Mouse (Mus musculus) hindbrain, embryonic 13.5 days (tissue): ENCODE results near the gene Agap1. TPM values are rescaled to one million over a fixed set of nuclear protein-coding genes. Genes with fewer than 3 reads are reported as not detected.

Experiments used
- ATAC-seq: fragments of 200-750 bp; cut with Nextera tagmentation; 2 replicates; pipeline ENCODE4 v1.8.0; 2017; ENCODE audit warnings: moderate TSS enrichment; ENCODE audit not compliant: low FRiP score
- H3K27ac ChIP-seq: fragments of 300-500 bp; sonication (generic); 2 replicates; pipeline ENCODE4 v1.5.1; 2015; ENCODE audit warnings: inconsistent platforms, mild to moderate bottlenecking, moderate library complexity
- H3K27me3 ChIP-seq: fragments of 300-500 bp; sonication (generic); 2 replicates; pipeline ENCODE4 v1.6.1; 2015; ENCODE audit warnings: mild to moderate bottlenecking, inconsistent platforms
- H3K36me3 ChIP-seq: fragments of 300-500 bp; sonication (generic); 2 replicates; pipeline ENCODE4 v1.6.1; 2015; ENCODE audit warnings: mild to moderate bottlenecking, inconsistent platforms
- H3K4me1 ChIP-seq: fragments of 300-500 bp; sonication (generic); replicated peaks from 2 replicates; pipeline ENCODE4 v1.6.1; 2015; ENCODE audit warnings: inconsistent platforms
- H3K4me2 ChIP-seq: fragments of 300-500 bp; sonication (generic); 2 replicates; pipeline ENCODE4 v1.6.1; 2015; ENCODE audit warnings: inconsistent platforms, mild to moderate bottlenecking, moderate library complexity
- H3K4me3 ChIP-seq: fragments of 300-500 bp; sonication (generic); 2 replicates; pipeline ENCODE4 v1.5.1; 2015; ENCODE audit warnings: mild to moderate bottlenecking, inconsistent platforms
- H3K9ac ChIP-seq: fragments of 300-500 bp; sonication (generic); 2 replicates; pipeline ENCODE4 v1.6.1; 2015; ENCODE audit warnings: mild to moderate bottlenecking, inconsistent platforms
- H3K9me3 ChIP-seq: fragments of 300-500 bp; sonication (generic); 2 replicates; pipeline ENCODE4 v1.6.1; 2016; ENCODE audit warnings: inconsistent platforms
- WGBS: fragments of 180-500 bp; shearing (Covaris S2); methylation state at CpG from one replicate; pipeline ENCODE4 v1.1.7; 2015; 5-methylcytosine and 5-hydroxymethylcytosine counted together
- polyA plus RNA-seq: library from polyadenylated mRNA; unstranded; fragments of >200 nt; fragmentation: Nextera tagmentation; extraction: Ambion mirVana; gene quantifications from 2 replicates; pipeline ENCODE4 v1.2.1, GENCODE M21; 2015

Agap1 gene
- polyA plus RNA-seq, 1 experiment from 2014 or later: 51.3 TPM

DNA sequence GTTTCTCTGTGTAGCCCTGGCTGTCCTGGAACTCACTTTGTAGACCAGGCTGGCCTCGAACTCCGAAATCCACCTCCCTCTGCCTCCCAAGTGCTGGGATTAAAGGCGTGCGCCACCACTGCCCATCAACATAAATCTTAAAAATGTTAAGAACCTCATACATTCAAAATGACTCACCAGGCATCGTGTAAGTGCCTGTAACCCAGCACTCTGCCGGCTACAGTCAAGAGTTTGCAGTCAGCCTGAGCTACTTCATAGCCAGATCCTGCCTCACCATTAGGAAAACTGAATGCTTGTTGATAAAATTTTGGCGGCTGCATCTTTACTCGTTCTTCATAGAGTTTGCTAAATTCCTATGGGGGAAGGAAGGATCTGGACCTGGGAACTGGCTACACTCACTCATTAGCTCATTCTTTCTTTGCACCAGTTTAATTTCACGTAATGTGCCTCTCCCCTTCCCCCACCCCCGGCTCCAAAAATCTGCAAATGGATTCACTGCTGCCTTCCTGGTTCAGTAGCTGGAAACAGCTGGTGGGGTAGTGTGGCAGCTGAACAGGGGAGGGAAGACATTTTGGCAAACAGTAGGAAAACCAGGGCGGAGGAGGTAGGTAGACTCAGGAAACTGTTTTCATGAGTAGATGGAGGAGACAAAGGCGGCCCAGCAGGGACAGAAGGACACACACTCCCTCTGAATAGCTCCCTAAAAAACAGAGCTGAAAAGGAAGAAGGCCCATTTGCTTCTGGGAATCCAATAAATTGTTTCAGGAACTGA is 415.7 kb downstream of the Agap1 start:
- peak overlapping the region; percentile 48 for H3K27ac ChIP-seq

DNA sequence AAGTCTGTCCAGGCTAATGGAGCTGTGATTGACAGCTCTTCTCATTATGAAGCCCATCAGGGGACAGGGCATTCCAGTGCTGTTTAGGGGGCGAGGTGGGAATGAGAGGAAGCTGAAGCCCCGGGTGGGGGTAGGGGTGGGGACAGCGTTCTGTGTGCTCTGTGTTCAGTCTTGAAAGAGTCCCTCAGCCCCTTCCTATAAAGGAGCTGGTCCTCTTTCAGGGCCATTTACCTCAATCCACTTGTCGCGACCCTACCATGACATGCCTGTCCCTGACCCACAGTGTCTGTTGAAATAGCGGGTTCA is 416.3 kb downstream of the Agap1 start:
- Histone ChIP-seq H3K4me1 (peaks cover 45% of the 10 kb centered on the region), H3K9me3 (no peaks in the 10 kb centered on the region), H3K4me2 (no peak overlapping the region), H3K4me3 (no peak overlapping the region), H3K27ac (peak overlapping the region; percentile 48), H3K36me3 (no peaks in the 10 kb centered on the region), H3K9ac (no peak overlapping the region), H3K27me3 (no peaks in the 10 kb centered on the region)
- ATAC-seq: 0 out of 2 replicates have a peak, but pooled peaks have one; percentile 15
- WGBS: 24% methylated on average over 6 of the region's 6 CpGs

More for the DNA sequence above, 415.7 kb downstream of the Agap1 start:
- Histone ChIP-seq H3K4me2 (no peak overlapping the region), H3K27me3 (no peaks in the 10 kb centered on the region), H3K4me1 (peaks cover 48% of the 10 kb centered on the region), H3K36me3 (no peaks in the 10 kb centered on the region), H3K9me3 (no peaks in the 10 kb centered on the region), H3K9ac (no peak overlapping the region), H3K4me3 (no peak overlapping the region)
- 0 out of 2 replicates have a peak, but pooled peaks have one; percentile 4 for ATAC-seq
- 37% methylated on average over 12 of the region's 12 CpGs for WGBS

DNA sequence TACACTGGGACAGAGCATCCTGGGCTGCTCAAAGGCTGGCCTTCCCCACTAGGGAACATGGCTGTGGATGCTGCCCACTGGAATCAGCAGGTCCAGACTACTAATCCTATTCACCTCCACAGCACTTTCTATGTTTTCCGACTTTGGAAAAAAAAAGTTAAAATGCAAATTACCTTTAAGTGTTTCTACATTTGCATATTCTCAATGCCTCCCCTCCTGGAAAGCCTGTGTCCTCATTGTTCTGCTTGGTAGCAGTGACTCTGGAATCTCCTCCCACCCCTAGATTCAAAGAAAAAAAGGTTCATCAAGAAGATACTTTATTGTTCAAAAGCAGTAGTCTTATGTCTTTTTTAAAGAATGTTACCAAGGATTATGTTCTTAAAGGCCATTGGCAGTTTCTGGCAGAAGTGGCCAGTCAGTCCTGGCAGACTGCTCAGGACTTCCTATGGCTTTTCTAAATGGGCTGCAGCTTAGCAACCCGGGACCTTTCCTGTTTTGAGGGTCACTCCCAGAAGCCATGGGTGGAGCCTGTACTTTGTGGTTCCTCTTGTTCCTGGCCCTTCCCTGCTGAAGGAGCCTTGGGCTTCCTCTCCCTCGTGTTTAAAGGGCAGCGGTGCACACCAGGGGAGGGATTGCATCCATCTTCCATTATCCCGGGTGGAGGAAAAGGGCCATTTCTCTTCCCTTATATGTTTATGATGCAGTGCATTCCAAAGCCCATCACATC is 421.9 kb downstream of the Agap1 start:
- peak overlapping the region; percentile 45; the same call in 1 of the 2 replicates for H3K27ac ChIP-seq
- no peak overlapping the region for H3K9ac ChIP-seq
- H3K4me3 ChIP-seq: no peak overlapping the region
- no peaks in the 10 kb centered on the region for H3K27me3 ChIP-seq
- 5% methylated on average over 5 of the region's 5 CpGs for WGBS
- no peaks in the 10 kb centered on the region for H3K9me3 ChIP-seq
- peaks cover 68% of the 10 kb centered on the region for H3K4me1 ChIP-seq
- no peaks in the 10 kb centered on the region for H3K36me3 ChIP-seq
- no peak overlapping the region for H3K4me2 ChIP-seq
- ATAC-seq: no peak

DNA sequence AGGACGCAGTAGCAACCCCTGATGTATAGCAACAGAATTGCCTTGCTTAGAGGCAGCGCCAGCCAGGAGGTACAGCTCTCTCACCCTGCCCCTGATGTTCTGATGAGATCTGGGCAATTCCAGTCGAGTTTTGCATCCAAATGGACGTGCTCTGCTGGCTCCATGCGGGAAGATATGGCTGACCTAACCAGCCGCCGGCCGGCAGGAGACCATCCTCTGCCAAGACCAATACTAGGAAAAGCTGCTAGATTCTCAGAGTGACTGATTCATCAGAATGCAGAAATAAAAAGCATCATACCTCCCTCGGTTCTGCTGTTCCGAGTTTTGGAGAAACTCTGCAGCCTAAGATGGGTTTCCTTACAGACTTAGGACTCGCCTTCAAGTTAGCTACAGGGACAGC is 423.9 kb downstream of the Agap1 start:
- Histone ChIP-seq H3K36me3 (peaks cover 4% of the 10 kb centered on the region), H3K4me2 (no peak overlapping the region), H3K9ac (no peak overlapping the region), H3K4me3 (no peak overlapping the region), H3K27me3 (no peaks in the 10 kb centered on the region), H3K4me1 (peaks cover 62% of the 10 kb centered on the region), H3K9me3 (no peaks in the 10 kb centered on the region), H3K27ac (0 out of 2 replicates have a peak overlapping the region, but pooled peaks have one; percentile 18)
- WGBS: 71% methylated on average over 11 of the region's 11 CpGs
- no peak for ATAC-seq

DNA sequence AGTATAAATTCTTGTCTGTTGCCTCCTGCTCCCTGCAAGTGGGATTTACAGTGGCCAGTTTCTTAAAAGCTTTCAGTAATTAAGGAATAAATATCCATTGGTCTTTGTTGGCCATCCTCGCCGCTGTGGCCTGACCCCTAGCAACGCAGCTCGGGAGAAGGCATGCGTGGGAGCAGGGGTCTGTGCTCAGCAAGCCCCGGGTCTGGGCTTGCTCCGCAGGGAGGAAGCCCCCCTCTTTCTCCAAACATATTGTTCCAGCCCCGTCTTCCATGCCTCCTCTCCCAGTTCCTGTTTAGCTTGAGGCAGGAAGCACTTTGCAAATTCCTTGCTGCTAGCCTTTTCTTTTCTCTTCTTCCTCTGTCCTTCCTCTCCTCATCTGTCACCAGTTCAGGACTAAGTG is 425.6 kb downstream of the Agap1 start:
- no peak for ATAC-seq
- Histone ChIP-seq H3K27ac (no peak overlapping the region), H3K4me2 (no peak overlapping the region), H3K9ac (no peak overlapping the region), H3K36me3 (peaks cover 4% of the 10 kb centered on the region), H3K9me3 (no peaks in the 10 kb centered on the region), H3K4me3 (no peak overlapping the region), H3K27me3 (no peaks in the 10 kb centered on the region), H3K4me1 (peaks cover 78% of the 10 kb centered on the region)
- WGBS: 8% methylated on average over 8 of the region's 8 CpGs

DNA sequence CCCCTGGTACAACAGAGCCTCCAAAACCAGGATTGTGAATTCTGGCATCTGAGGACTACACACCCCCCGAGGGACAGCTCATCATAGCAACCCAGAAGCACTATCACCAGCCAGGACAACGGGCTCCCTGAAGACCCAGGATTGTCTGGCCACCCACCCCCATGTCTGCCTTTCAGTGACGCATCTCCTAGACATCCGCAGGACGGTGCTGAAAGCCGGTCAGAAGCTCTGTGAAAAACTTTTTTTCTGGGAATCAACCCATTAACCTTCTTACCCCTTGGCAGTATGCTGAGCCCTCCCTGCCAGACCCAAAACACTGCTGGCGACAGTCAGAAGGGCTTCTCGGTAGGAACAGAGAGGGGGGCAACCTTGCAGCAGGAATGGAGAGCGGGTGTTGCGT is 426.2 kb downstream of the Agap1 start:
- 39% methylated on average over 10 of the region's 10 CpGs for WGBS
- H3K4me3 ChIP-seq: no peak overlapping the region
- no peaks in the 10 kb centered on the region for H3K27me3 ChIP-seq
- H3K36me3 ChIP-seq: peaks cover 4% of the 10 kb centered on the region
- ATAC-seq: no peak
- peaks cover 82% of the 10 kb centered on the region for H3K4me1 ChIP-seq
- H3K9ac ChIP-seq: no peak overlapping the region
- H3K27ac ChIP-seq: no peak overlapping the region
- H3K9me3 ChIP-seq: no peaks in the 10 kb centered on the region
- H3K4me2 ChIP-seq: no peak overlapping the region

DNA sequence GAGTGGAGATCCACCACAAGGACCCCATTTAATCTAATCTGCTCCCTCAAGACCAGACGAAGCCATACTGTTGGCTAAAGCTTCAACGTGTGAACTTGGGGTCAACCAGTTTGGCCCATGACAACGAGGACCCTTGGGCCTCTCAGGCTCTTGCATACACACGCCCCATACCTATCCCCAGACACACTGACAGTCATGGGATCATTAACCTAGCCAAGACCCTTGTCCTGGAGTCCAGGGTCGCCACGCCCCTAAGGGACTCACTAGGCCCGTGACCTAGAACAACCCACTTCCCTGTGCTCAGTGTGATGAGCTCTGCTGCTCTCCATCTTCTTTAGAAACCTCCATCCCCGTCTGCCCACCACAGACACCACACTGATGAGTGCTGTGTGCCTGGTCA is 429.7 kb downstream of the Agap1 start:
- 93% methylated on average over 8 of the region's 8 CpGs for WGBS
- no peak overlapping the region for H3K4me3 ChIP-seq
- no peak for ATAC-seq
- no peak overlapping the region for H3K9ac ChIP-seq
- no peak overlapping the region for H3K4me2 ChIP-seq
- H3K27me3 ChIP-seq: no peaks in the 10 kb centered on the region
- peaks cover 25% of the 10 kb centered on the region for H3K36me3 ChIP-seq
- H3K9me3 ChIP-seq: no peaks in the 10 kb centered on the region
- no peak overlapping the region for H3K27ac ChIP-seq
- H3K4me1 ChIP-seq: peaks cover 61% of the 10 kb centered on the region

DNA sequence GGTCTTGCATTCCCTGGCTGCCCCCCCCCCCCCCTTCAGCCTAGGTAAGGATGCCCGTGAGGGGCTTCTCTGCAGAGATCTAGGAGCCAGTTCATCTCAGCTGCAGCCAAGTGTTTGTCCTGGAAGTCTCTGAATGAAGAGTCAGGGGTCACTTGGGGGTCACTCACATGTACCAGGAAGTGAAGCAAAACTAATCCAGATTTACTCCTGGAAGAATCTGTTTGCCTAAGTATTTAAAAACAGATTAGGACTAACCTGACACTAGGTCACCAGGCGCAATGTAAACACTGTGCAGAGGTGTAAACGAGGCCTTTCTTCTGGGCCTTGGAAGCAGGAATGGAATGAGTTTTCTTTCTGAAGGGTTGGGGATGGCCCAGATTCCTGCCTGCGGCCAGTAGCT is 431.1 kb downstream of the Agap1 start:
- Histone ChIP-seq H3K9me3 (no peaks in the 10 kb centered on the region), H3K4me3 (no peak overlapping the region), H3K27ac (no peak overlapping the region), H3K4me2 (no peak overlapping the region), H3K27me3 (no peaks in the 10 kb centered on the region), H3K4me1 (peaks cover 59% of the 10 kb centered on the region), H3K36me3 (peaks cover 32% of the 10 kb centered on the region), H3K9ac (no peak overlapping the region)
- no peak for ATAC-seq
- WGBS: 45% methylated on average over 4 of the region's 4 CpGs

DNA sequence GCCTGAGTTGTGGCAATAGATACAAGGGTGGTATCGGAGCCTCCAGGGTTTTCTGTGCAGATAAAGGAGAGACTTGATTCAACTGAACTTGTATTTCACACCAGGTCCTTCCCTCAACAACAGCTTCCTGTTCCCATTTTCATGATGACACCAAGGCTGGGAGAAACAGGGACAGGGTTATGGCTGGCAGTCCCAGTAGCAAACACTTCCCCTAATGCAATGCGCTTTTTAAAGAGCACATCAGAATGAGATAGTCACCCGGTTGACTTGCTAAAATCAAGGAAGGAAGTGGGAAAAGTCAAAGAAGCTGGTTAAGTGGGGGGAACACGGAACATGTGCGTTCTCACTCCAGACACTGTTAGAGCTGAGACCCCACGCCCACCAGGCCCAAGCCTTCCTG is 436.8 kb downstream of the Agap1 start:
- no peak overlapping the region for H3K4me2 ChIP-seq
- peaks cover 49% of the 10 kb centered on the region for H3K36me3 ChIP-seq
- no peak for ATAC-seq
- H3K9me3 ChIP-seq: no peaks in the 10 kb centered on the region
- H3K27me3 ChIP-seq: 0 out of 2 replicates have a peak, but pooled peaks cover 10% of the 10 kb centered on the region
- H3K4me3 ChIP-seq: no peak overlapping the region
- 79% methylated on average over 6 of the region's 6 CpGs for WGBS
- 0 out of 2 replicates have a peak overlapping the region, but pooled peaks have one; percentile 8 for H3K9ac ChIP-seq
- H3K27ac ChIP-seq: no peak overlapping the region
- peaks cover 58% of the 10 kb centered on the region for H3K4me1 ChIP-seq

DNA sequence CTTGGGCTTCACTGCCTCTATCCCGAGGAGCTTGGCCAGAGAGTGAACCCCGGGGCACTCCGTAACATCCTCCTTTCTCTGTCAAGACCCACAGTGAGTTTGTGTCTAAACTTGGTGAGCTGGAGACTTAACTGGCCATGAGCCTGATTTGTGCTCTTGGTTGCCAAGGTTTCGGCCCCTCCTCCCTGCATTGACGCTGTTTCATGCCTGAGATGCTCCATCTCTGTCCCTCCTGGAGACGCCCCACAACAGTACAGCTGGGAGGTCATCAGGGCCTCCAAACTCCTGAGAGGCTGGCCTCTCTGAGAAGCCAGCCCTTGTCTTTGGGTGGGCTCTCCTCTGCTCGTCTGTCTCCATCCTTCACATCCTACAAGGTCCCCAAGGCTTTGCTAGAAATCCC is 437.7 kb downstream of the Agap1 start:
- WGBS: 9% methylated on average over 7 of the region's 7 CpGs
- Histone ChIP-seq H3K4me1 (peaks cover 58% of the 10 kb centered on the region), H3K4me3 (no peak overlapping the region), H3K27me3 (0 out of 2 replicates have a peak, but pooled peaks cover 10% of the 10 kb centered on the region), H3K27ac (0 out of 2 replicates have a peak overlapping the region, but pooled peaks have one; percentile 19), H3K4me2 (no peak overlapping the region), H3K9ac (0 out of 2 replicates have a peak overlapping the region, but pooled peaks have one; percentile 8), H3K9me3 (no peaks in the 10 kb centered on the region), H3K36me3 (peaks cover 50% of the 10 kb centered on the region)
- no peak for ATAC-seq

DNA sequence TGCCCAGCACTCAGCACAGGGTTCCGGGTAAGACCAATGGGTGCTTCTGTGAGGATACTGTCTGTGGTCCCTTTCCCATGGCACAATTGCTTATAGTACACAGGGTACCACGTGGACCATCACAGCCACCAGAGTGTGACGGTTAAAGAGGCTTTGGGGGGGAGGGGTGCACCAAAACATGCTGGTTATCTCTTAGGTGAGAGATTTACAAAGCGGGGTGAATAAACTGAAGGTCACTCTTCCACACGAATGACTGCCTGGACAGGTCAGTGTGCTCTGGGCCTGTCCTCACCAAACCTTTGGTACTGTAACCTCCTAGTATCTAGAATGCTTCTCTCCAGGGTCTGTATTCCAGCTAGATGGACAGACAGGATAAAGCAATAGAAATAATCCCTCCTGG is 441.2 kb downstream of the Agap1 start:
- no peak for ATAC-seq
- no peaks in the 10 kb centered on the region for H3K9me3 ChIP-seq
- H3K4me3 ChIP-seq: no peak overlapping the region
- 92% methylated on average over 5 of the region's 5 CpGs for WGBS
- H3K4me1 ChIP-seq: peaks cover 39% of the 10 kb centered on the region
- no peak overlapping the region for H3K9ac ChIP-seq
- H3K27ac ChIP-seq: no peak overlapping the region
- H3K4me2 ChIP-seq: no peak overlapping the region
- H3K27me3 ChIP-seq: 0 out of 2 replicates have a peak, but pooled peaks cover 10% of the 10 kb centered on the region
- H3K36me3 ChIP-seq: peaks cover 24% of the 10 kb centered on the region

DNA sequence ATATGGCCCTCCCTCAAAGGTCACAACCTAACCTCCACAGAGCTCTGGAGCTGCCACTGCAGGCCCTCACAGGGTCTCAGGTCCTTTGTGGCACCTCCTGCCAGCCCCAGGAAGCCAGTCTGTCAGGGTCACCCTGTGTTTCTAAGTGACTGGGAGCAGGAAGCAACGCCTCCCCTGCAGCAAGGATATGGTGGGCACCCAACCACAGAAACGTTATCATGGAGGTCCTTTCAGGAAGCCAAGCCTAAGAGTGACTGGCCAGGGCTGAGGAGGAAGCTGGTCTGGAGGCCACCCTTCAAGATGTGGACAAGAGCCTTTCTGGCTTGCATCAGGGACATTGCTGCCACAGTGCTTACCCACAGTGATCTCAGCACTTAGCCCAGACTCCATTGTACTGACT is 444.4 kb downstream of the Agap1 start:
- Histone ChIP-seq H3K9ac (no peak overlapping the region), H3K4me2 (no peak overlapping the region), H3K4me1 (peaks cover 8% of the 10 kb centered on the region), H3K9me3 (no peaks in the 10 kb centered on the region), H3K4me3 (no peak overlapping the region), H3K36me3 (peaks cover 11% of the 10 kb centered on the region), H3K27me3 (0 out of 2 replicates have a peak, but pooled peaks cover 4% of the 10 kb centered on the region), H3K27ac (no peak overlapping the region)
- 65% methylated on average over 2 of the region's 2 CpGs for WGBS
- ATAC-seq: no peak
